Mouse (Mus musculus) C2C12 (cell line): ENCODE data around the gene Erbin.

Experiments used
- CTCF ChIP-seq: IDR thresholded peaks from one replicate; pipeline ENCODE4 v1.5.1; 2011; ENCODE audit not compliant: control insufficient read depth, insufficient read depth, insufficient read length
- FOSL1 ChIP-seq: IDR thresholded peaks from one replicate; pipeline ENCODE4 v1.8.0; 2011; ENCODE audit warnings: mild to moderate bottlenecking, low read length; ENCODE audit not compliant: poor library complexity, insufficient read depth, severe bottlenecking
- MYOG ChIP-seq: IDR thresholded peaks from one replicate; pipeline ENCODE4 v1.6.1; 2011; ENCODE audit not compliant: control insufficient read depth, insufficient read length; ENCODE audit errors: extremely low read depth
- USF1 ChIP-seq: IDR thresholded peaks from one replicate; pipeline ENCODE4 v1.6.1; 2011; ENCODE audit warnings: low read depth, mild to moderate bottlenecking, control low read depth, moderate library complexity

- TF ChIP-seq USF1: no peak
- TF ChIP-seq CTCF: no peak
- TF ChIP-seq MYOG: no peak
- TF ChIP-seq FOSL1: no peak
Measured at GRCm38 (mm10) chr13:103914114-103914736, 6.1 kb downstream of the Erbin start.
